Mouse (Mus musculus) cortical plate, adult 2 months (tissue): ENCODE measurements around the gene Kif3b.

Experiments used
- CTCF ChIP-seq: fragments of 200-500 bp; IDR thresholded peaks from 2 replicates; pipeline ENCODE4 v1.5.1; 2011; ENCODE audit warnings: mild to moderate bottlenecking, control low read depth, low read length; ENCODE audit not compliant: insufficient read depth; ENCODE audit errors: extremely low read depth
- POLR2A ChIP-seq: fragments of 200-500 bp; IDR thresholded peaks from 2 replicates; pipeline ENCODE4 v1.6.1; 2011; ENCODE audit warnings: mild to moderate bottlenecking, low read length, control low read depth; ENCODE audit not compliant: insufficient read depth; ENCODE audit errors: extremely low read depth

DNA sequence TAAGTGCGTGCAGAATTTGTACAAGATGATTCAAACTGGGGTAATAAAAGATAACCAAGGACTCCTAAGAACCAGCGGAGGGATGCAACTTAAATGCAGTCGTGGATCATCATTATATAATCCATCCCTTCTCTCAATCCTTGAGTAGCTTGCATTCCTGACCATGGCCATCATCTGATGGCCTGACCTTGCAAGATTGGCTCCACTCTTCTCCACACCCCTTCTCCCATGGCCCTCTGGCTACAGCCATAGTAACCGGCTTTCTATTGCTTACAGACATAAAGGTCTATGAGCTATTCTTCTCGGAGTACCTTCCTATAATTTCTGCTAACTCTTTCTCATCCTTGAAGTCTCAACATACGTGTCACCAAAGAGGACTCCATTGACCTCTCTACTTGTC is 49.1 kb upstream of the Kif3b start:
- TF ChIP-seq CTCF (no peak), POLR2A (no peak)
